Mouse (Mus musculus) liver, postnatal 0 days (tissue): ENCODE data around the gene Scrt2. TPM values are rescaled to one million over a fixed set of nuclear protein-coding genes. Genes with fewer than 3 reads are reported as not detected.
A peak's percentile ranks its signal among the peaks of the same experiment; 100 is the strongest.

Experiments used
- ATAC-seq: fragments of 200-750 bp; cut with Nextera tagmentation; 2 replicates; pipeline ENCODE4 v1.8.0; 2017; ENCODE audit warnings: mild to moderate bottlenecking, moderate library complexity
- DNase-seq: peaks from one replicate; pipeline ENCODE4 v3.0.0-alpha.2; 2016
- H3K27ac ChIP-seq: fragments of 300-500 bp; sonication (generic); 2 replicates; pipeline ENCODE4 v1.5.1; 2014; ENCODE audit warnings: antibody characterized with exemption, moderate library complexity, mild to moderate bottlenecking, low read depth
- H3K27me3 ChIP-seq: fragments of 300-500 bp; sonication (generic); 2 replicates; pipeline ENCODE4 v1.6.1; 2014; ENCODE audit warnings: low read length, control low read depth, mixed read lengths; ENCODE audit not compliant: insufficient read depth
- H3K36me3 ChIP-seq: fragments of 300-500 bp; sonication (generic); replicated peaks from 2 replicates; pipeline ENCODE4 v1.6.1; 2014; ENCODE audit warnings: mild to moderate bottlenecking, control low read depth, low read length, moderate library complexity, mixed read lengths; ENCODE audit not compliant: insufficient read depth
- H3K4me1 ChIP-seq: fragments of 300-500 bp; sonication (generic); 2 replicates; pipeline ENCODE4 v1.6.1; 2014; ENCODE audit warnings: antibody characterized with exemption, mild to moderate bottlenecking, control low read depth; ENCODE audit not compliant: insufficient read depth
- H3K4me2 ChIP-seq: fragments of 300-500 bp; sonication (generic); 2 replicates; pipeline ENCODE4 v1.6.1; 2014; ENCODE audit warnings: low read depth, mild to moderate bottlenecking, low read length, moderate library complexity, mixed read lengths
- H3K4me3 ChIP-seq: fragments of 300-500 bp; sonication (generic); 2 replicates; pipeline ENCODE4 v1.5.1; 2014; ENCODE audit warnings: low read depth, low read length
- H3K9ac ChIP-seq: fragments of 300-500 bp; sonication (generic); replicated peaks from 2 replicates; pipeline ENCODE4 v1.6.1; 2014; ENCODE audit warnings: mild to moderate bottlenecking, moderate library complexity
- H3K9me3 ChIP-seq: fragments of 300-500 bp; sonication (generic); 2 replicates; pipeline ENCODE4 v1.6.1; 2016; ENCODE audit warnings: mild to moderate bottlenecking, control low read depth, low read length, mixed read lengths
- CTCF ChIP-seq: sonication (generic); IDR thresholded peaks from 2 replicates; pipeline ENCODE4 v1.5.1; 2016; ENCODE audit warnings: antibody characterized with exemption, low read depth
- EP300 ChIP-seq: IDR thresholded peaks from 2 replicates; pipeline ENCODE4 v1.6.1; 2016; ENCODE audit warnings: antibody characterized with exemption, low read depth, mild to moderate bottlenecking
- WGBS: fragments of 180-500 bp; shearing (Covaris S2); extraction: QIAGEN DNeasy Blood & Tissue Kit; methylation state at CpG from one replicate; pipeline ENCODE4 v1.1.7; 2014; ENCODE audit not compliant: insufficient replicate concordance; 5-methylcytosine and 5-hydroxymethylcytosine counted together
- polyA plus RNA-seq: library from polyadenylated mRNA; unstranded; fragments of >200 nt; fragmentation: Nextera tagmentation; extraction: Ambion mirVana; gene quantifications from 2 replicates; pipeline ENCODE4 v1.2.1, GENCODE M21; 2015

Gene Scrt2
- polyA plus RNA-seq, 1 experiment from 2014 or later, result not detected

GRCm38 (mm10) chr2:152081641-152082448, 516 bp downstream of the Scrt2 start:
- Histone ChIP-seq H3K9ac (no peak overlapping the region), H3K4me3 (peak overlapping the region; percentile 22), H3K27me3 (peaks cover 51% of the 10 kb centered on the region), H3K4me2 (peak overlapping the region; percentile 50), H3K36me3 (no peaks in the 10 kb centered on the region), H3K9me3 (no peaks in the 10 kb centered on the region), H3K4me1 (peaks cover 6% of the 10 kb centered on the region), H3K27ac (no peak overlapping the region)
- ATAC-seq (peak; percentile 84), DNase-seq (peak; percentile 86)
- 5% methylated on average over 41 of the region's 81 CpGs for WGBS
- TF ChIP-seq EP300 (no peak), CTCF (no peak)

GRCm38 (mm10) chr2:152082456-152083285, 1.3 kb downstream of the Scrt2 start:
- Histone ChIP-seq H3K36me3 (no peaks in the 10 kb centered on the region), H3K27me3 (peaks cover 49% of the 10 kb centered on the region), H3K4me1 (peaks cover 6% of the 10 kb centered on the region), H3K4me3 (no peak overlapping the region), H3K9me3 (no peaks in the 10 kb centered on the region), H3K27ac (no peak overlapping the region), H3K4me2 (no peak overlapping the region), H3K9ac (no peak overlapping the region)
- 11% methylated on average over 7 of the region's 7 CpGs for WGBS
- TF ChIP-seq CTCF, result no peak
- no peak for TF ChIP-seq EP300
- ATAC-seq (no peak), DNase-seq (no peak)

- Histone ChIP-seq H3K4me2 (no peak overlapping the region), H3K9ac (no peak overlapping the region), H3K9me3 (no peaks in the 10 kb centered on the region), H3K27ac (no peak overlapping the region), H3K27me3 (peaks cover 49% of the 10 kb centered on the region), H3K4me3 (no peak overlapping the region), H3K36me3 (no peaks in the 10 kb centered on the region), H3K4me1 (peaks cover 6% of the 10 kb centered on the region)
- 56% methylated on average over 4 of the region's 4 CpGs for WGBS
- DNase-seq (no peak), ATAC-seq (no peak)
- TF ChIP-seq CTCF, result no peak
- TF ChIP-seq EP300, result no peak
Observed at GRCm38 (mm10) chr2:152083411-152083810, 2.1 kb downstream of the Scrt2 start.

GRCm38 (mm10) chr2:152084298-152084697, 3.0 kb downstream of the Scrt2 start:
- Histone ChIP-seq H3K9ac (no peak overlapping the region), H3K4me2 (no peak overlapping the region), H3K27ac (no peak overlapping the region), H3K27me3 (peaks cover 47% of the 10 kb centered on the region), H3K4me3 (no peak overlapping the region), H3K9me3 (no peaks in the 10 kb centered on the region), H3K36me3 (no peaks in the 10 kb centered on the region), H3K4me1 (peaks cover 6% of the 10 kb centered on the region)
- 60% methylated on average over 6 of the region's 6 CpGs for WGBS
- TF ChIP-seq EP300 (no peak), CTCF (no peak)
- DNase-seq (no peak), ATAC-seq (no peak)

GRCm38 (mm10) chr2:152085414-152085813, 4.1 kb downstream of the Scrt2 start:
- H3K4me2 ChIP-seq, result no peak overlapping the region
- peaks cover 40% of the 10 kb centered on the region for H3K27me3 ChIP-seq
- H3K9ac ChIP-seq, result no peak overlapping the region
- no peaks in the 10 kb centered on the region for H3K9me3 ChIP-seq
- H3K36me3 ChIP-seq, result no peaks in the 10 kb centered on the region
- no peak for ATAC-seq
- no peak for DNase-seq
- 39% methylated on average over 6 of the region's 6 CpGs for WGBS
- no peak overlapping the region for H3K27ac ChIP-seq
- no peak overlapping the region for H3K4me3 ChIP-seq
- TF ChIP-seq CTCF (no peak), EP300 (no peak)
- H3K4me1 ChIP-seq, result peaks cover 6% of the 10 kb centered on the region

- Histone ChIP-seq H3K9me3 (no peaks in the 10 kb centered on the region), H3K4me1 (peaks cover 6% of the 10 kb centered on the region), H3K9ac (no peak overlapping the region), H3K27ac (no peak overlapping the region), H3K4me2 (no peak overlapping the region), H3K4me3 (no peak overlapping the region), H3K36me3 (no peaks in the 10 kb centered on the region), H3K27me3 (peaks cover 40% of the 10 kb centered on the region)
- TF ChIP-seq CTCF (no peak), EP300 (no peak)
- DNase-seq, result no peak
- 69% methylated on average over 6 of the region's 6 CpGs for WGBS
- ATAC-seq, result no peak
Observed at GRCm38 (mm10) chr2:152086451-152086850, 5.1 kb downstream of the Scrt2 start.
